Mouse (Mus musculus) stomach, postnatal 0 days (tissue): ENCODE results near the gene Ngdn.

Experiments used
- CTCF ChIP-seq: IDR thresholded peaks from 2 replicates; pipeline ENCODE4 v1.5.1; 2016; ENCODE audit warnings: antibody characterized with exemption, low read depth, mild to moderate bottlenecking, moderate library complexity
- EP300 ChIP-seq: optimal IDR thresholded peaks from 2 replicates; pipeline ENCODE3; 2016; ENCODE audit warnings: antibody characterized with exemption

DNA sequence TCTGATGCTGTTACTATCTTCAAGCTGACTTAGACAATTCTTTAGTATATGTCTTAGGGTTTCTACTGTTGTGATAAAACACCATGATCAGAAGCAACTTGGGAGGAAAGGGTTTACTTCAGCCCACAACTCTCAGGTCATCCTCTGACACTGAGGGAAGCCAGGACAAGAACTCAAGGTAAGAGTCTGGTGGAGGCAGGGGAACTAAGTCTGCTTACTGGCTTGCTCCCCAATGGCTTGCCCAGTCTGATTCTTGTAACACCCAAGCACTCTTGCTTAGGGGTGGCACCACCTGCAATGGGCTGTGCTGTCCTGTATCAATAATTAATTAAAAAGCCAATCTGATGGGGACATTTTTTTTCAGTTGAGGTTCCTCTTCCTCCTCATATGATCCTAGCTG lies 16.6 kb upstream of the Ngdn start:
- TF ChIP-seq EP300 (no peak), CTCF (no peak)
